Mouse (Mus musculus) kidney, postnatal 0 days (tissue): ENCODE measurements around the gene Zfp984. TPM values are rescaled to one million over a fixed set of nuclear protein-coding genes. Genes with fewer than 3 reads are reported as not detected.
"Not testable (repeated sequence)": the region's sequence is repeated elsewhere in the genome, so short reads cannot be mapped to it uniquely, and the experiment has no call there.

ENCODE experiments used
- ATAC-seq: fragments of 200-750 bp; cut with Nextera tagmentation; replicated peaks from 2 replicates; pipeline ENCODE4 v1.8.0; 2017; ENCODE audit warnings: low read depth, moderate number of reproducible peaks, moderate TSS enrichment, moderate library complexity; ENCODE audit not compliant: low FRiP score
- DNase-seq: peaks from one replicate; pipeline ENCODE4 v3.0.0-alpha.2; 2016; ENCODE audit warnings: low spot score
- H3K27ac ChIP-seq: fragments of 300-500 bp; sonication (generic); 2 replicates; pipeline ENCODE4 v1.5.1; 2014; ENCODE audit warnings: mild to moderate bottlenecking
- H3K27me3 ChIP-seq: fragments of 300-500 bp; sonication (generic); 2 replicates; pipeline ENCODE4 v1.6.1; 2014; ENCODE audit warnings: low read length, mixed read lengths; ENCODE audit not compliant: insufficient read depth
- H3K36me3 ChIP-seq: fragments of 300-500 bp; sonication (generic); 2 replicates; pipeline ENCODE4 v1.6.1; 2014; ENCODE audit warnings: low read length, mixed read lengths; ENCODE audit not compliant: insufficient read depth
- H3K4me1 ChIP-seq: fragments of 300-500 bp; sonication (generic); replicated peaks from 2 replicates; pipeline ENCODE4 v1.6.1; 2014; ENCODE audit warnings: antibody characterized with exemption, low read length, mixed read lengths; ENCODE audit not compliant: insufficient read depth
- H3K4me2 ChIP-seq: fragments of 300-500 bp; sonication (generic); 2 replicates; pipeline ENCODE4 v1.6.1; 2014; ENCODE audit warnings: mild to moderate bottlenecking, low read length, moderate library complexity, mixed read lengths
- H3K4me3 ChIP-seq: fragments of 300-500 bp; sonication (generic); replicated peaks from 2 replicates; pipeline ENCODE4 v1.5.1; 2014; ENCODE audit warnings: low read depth, low read length
- H3K9ac ChIP-seq: fragments of 300-500 bp; sonication (generic); 2 replicates; pipeline ENCODE4 v1.6.1; 2014; ENCODE audit warnings: low read depth, low read length
- H3K9me3 ChIP-seq: fragments of 300-500 bp; sonication (generic); replicated peaks from 2 replicates; pipeline ENCODE4 v1.6.1; 2016; ENCODE audit warnings: low read length, inconsistent platforms, mixed read lengths
- CTCF ChIP-seq: IDR thresholded peaks from 2 replicates; pipeline ENCODE4 v1.5.1; 2016; ENCODE audit warnings: antibody characterized with exemption, low read depth, mild to moderate bottlenecking, moderate library complexity
- WGBS: fragments of 180-500 bp; shearing (Covaris S2); extraction: QIAGEN DNeasy Blood & Tissue Kit; methylation state at CpG from one replicate; pipeline ENCODE4 v1.1.7; 2014; 5-methylcytosine and 5-hydroxymethylcytosine counted together
- polyA plus RNA-seq: library from polyadenylated mRNA; unstranded; fragments of >200 nt; fragmentation: Nextera tagmentation; extraction: Ambion mirVana; gene quantifications from 2 replicates; pipeline ENCODE4 v1.2.1, GENCODE M21; 2015

Zfp984 gene
- polyA plus RNA-seq, 1 experiment from 2014 or later = 12.0 TPM

DNA sequence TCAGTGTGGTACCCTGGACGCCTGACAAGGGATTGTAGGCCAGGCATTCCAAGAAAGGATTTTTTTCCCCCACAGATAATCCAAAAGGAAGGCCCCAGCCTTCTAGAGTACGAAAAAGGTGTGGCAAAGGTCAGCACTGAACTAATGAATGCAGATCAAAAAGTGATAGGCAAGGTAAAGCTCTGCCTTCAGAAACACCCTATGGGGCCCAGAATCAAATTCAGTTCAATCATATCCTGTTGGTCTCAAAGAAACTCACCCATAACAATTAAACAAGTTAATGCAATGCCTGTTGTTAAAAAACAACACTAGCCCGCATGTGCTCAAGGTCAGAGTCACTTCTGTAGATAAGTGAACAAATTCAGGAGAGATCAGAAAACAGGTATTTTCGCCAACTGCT, 14.8 kb upstream of the Zfp984 start:
- Histone ChIP-seq H3K27ac (no peak overlapping the region), H3K9ac (no peak overlapping the region), H3K4me2 (no peak overlapping the region), H3K27me3 (no peaks in the 10 kb centered on the region), H3K9me3 (peaks cover 47% of the 10 kb centered on the region), H3K4me3 (no peak overlapping the region), H3K36me3 (peaks cover 39% of the 10 kb centered on the region), H3K4me1 (no peaks in the 10 kb centered on the region)
- ATAC-seq (no peak), DNase-seq (no peak)
- TF ChIP-seq CTCF = no peak
- 97% methylated on average over 4 of the region's 4 CpGs for WGBS

DNA sequence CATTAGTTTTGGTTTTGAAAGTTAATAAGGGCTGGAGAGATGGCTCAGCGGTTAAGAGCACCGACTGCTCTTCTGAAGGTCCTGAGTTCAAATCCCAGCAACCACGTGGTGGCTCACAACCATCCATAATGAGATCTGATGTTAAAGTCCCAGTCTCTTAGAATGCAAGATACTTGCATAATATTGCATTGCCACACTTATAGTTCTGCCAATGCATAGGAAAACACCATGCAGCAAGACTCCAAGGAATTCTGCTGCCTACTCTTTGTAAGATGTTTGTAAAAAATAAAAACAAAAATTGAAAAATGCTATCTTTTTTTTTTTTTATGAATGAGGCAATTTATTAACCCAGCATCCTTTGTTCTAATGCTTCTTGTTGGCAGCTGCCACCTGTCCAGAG, 11.8 kb upstream of the Zfp984 start:
- H3K4me1 ChIP-seq, DNase-seq, H3K9ac ChIP-seq, ATAC-seq, H3K4me3 ChIP-seq, H3K27me3 ChIP-seq, H3K4me2 ChIP-seq, H3K27ac ChIP-seq: not testable (repeated sequence)
- peaks cover 42% of the 10 kb centered on the region for H3K9me3 ChIP-seq
- WGBS = 93% methylated on average over 3 of the region's 3 CpGs
- peaks cover 20% of the 10 kb centered on the region for H3K36me3 ChIP-seq

DNA sequence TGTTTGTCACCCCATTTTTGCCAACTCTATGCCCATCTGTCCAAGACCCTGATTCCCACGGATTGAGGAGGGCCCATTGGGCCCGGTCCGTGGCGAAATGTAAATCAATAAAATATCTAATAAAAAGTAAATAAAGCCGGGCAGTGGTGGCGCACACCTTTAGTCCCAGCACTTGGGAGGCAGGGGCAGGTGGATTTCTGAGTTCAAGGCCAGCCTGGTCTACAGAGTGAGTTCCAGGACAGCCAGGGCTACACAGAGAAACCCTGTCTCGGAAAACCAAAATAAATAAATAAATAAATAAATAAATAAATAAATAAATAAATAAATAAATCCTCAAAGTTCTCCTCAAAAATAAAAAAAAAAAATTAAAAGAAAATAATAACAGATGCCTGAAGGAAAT, 10.1 kb upstream of the Zfp984 start:
- not testable (repeated sequence) for H3K9ac ChIP-seq, DNase-seq, H3K36me3 ChIP-seq, H3K4me3 ChIP-seq, H3K4me1 ChIP-seq, ATAC-seq, H3K4me2 ChIP-seq, H3K27ac ChIP-seq, H3K27me3 ChIP-seq
- H3K9me3 ChIP-seq = peaks cover 32% of the 10 kb centered on the region
- WGBS = 84% methylated on average over 7 of the region's 7 CpGs

DNA sequence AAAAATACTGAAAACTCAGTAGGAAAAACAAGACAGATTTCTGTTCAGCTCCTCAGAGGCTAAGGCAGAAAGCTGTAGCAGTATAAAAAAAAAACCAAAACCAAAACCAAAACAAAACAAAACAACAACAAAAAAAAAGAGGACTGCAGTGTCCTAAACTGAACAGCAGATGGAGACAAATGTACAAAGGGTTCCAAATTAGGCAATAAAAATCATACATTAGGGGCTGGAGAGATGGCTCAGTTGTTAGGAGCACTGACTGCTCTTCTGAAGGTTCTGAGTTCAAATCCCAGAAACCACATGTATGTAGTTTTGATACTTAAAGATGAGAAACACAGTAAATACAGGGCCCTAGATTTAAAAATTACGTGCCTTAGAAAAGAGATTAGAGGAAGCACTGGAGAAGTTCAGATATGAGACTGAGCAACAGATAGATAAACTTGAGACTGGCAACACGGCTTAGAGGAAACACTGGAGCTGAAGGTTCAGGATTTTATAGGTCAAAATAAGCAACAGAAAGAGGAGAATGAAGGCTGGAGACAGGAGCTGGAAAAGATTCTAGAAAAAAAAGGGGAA, 5.1 kb upstream of the Zfp984 start:
- H3K36me3 ChIP-seq = no peaks in the 10 kb centered on the region
- no peaks in the 10 kb centered on the region for H3K4me1 ChIP-seq
- no peaks in the 10 kb centered on the region for H3K27me3 ChIP-seq
- TF ChIP-seq CTCF = peak; percentile 60
- H3K4me3 ChIP-seq = no peak overlapping the region
- no peaks in the 10 kb centered on the region for H3K9me3 ChIP-seq
- no peak overlapping the region for H3K9ac ChIP-seq
- DNase-seq (peak; percentile 32), ATAC-seq (no peak)
- no peak overlapping the region for H3K4me2 ChIP-seq
- 85% methylated on average over 2 of the region's 2 CpGs for WGBS
- H3K27ac ChIP-seq = no peak overlapping the region

DNA sequence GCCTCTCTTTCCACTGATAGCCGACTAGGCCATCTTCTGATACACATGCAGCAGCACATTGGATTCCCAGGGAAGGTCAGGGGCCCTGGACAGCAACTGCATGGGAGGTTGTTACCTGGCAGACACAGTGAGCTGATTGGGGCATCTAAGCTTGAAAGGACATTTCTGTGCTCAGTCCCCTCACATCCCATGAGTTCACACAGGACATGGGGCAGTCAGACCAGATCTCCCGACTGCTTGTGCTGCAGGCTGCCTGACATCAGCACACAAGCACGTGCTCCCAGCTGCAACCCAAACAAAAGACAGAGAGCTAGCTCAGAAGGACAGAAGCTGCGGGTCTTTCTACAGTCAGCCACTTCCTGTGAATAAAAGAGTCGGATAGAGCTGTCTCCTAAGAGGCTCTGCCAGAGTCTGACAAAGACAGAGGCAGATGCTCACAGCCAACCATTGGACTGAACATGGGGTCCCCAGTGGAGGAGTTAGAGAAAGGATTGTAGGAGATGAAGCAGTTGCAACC, 3.7 kb upstream of the Zfp984 start:
- 50% methylated on average over 5 of the region's 5 CpGs for WGBS
- ATAC-seq (no peak), DNase-seq (no peak)
- no peak overlapping the region for H3K27ac ChIP-seq
- no peaks in the 10 kb centered on the region for H3K36me3 ChIP-seq
- H3K4me2 ChIP-seq = no peak overlapping the region
- no peak for TF ChIP-seq CTCF
- no peaks in the 10 kb centered on the region for H3K4me1 ChIP-seq
- H3K9me3 ChIP-seq = no peaks in the 10 kb centered on the region
- no peak overlapping the region for H3K4me3 ChIP-seq
- H3K9ac ChIP-seq = no peak overlapping the region
- H3K27me3 ChIP-seq = no peaks in the 10 kb centered on the region

DNA sequence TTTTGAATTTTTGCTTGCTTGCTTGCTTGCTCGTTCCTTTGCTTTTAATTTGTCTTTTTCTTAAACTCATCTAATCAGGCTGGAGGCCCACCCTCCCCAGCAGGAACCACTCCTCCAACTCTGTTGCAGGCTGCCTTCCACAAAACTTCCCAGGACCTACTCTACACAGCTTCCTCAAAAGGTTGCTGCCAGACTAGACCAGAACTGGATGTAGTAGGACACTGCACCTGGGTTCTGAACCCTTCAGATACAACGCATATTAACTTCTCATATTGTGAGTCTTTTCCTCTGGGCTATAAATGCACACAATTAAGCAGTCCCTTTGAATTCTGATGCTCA, 347 bp upstream of the Zfp984 start:
- H3K4me2 ChIP-seq = peak overlapping the region; percentile 69
- WGBS = 48% methylated on average over 2 of the region's 2 CpGs
- H3K36me3 ChIP-seq, ATAC-seq, H3K9me3 ChIP-seq, H3K27me3 ChIP-seq, H3K9ac ChIP-seq, DNase-seq, H3K4me1 ChIP-seq: not testable (repeated sequence)
- peak overlapping the region; percentile 46 for H3K4me3 ChIP-seq
- peak overlapping the region; percentile 82 for H3K27ac ChIP-seq

DNA sequence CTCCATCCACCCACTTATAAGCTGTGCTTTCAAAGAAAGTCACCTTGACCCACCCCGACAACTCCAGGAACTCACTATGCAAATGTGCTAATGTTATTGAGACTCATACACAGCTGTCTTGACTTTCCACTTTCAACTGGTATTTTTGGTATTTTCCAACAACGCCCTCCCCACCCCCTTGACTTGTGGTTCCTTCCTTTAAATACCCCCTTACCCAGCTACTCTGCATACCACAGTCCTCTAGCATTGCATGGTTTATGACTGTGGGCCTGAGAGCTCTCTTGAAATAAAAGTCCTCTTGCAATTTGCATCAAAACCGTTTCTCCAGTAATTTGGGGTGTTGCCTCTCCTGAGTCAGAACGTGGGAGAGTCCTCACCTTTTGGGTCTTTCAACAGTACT, 1.1 kb downstream of the Zfp984 start:
- DNase-seq, H3K36me3 ChIP-seq, H3K27ac ChIP-seq, H3K27me3 ChIP-seq, ATAC-seq, H3K9me3 ChIP-seq, H3K9ac ChIP-seq, H3K4me1 ChIP-seq: not testable (repeated sequence)
- Histone ChIP-seq H3K4me2 (peak overlapping the region; percentile 69), H3K4me3 (peak overlapping the region; percentile 46; the same call in 1 of the 2 replicates)
- 49% methylated on average over 4 of the region's 4 CpGs for WGBS

DNA sequence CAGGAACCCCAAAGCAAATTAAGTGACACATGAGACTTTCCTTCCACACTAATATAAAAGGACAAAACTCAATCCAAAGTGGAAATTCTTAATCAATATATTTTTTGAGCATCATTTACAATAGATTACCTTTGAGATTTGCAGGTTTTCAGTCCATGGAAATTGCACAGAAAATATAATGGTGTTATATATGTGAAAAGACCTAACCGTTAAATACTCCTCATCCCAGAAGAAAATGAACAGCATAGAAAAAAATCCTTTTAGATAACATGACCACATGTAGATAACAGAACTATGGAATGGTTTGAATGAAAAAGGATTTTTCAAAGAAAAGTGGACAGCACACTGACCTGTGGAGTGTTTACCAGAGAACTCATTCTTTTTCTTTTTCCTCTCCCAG, 14.3 kb downstream of the Zfp984 start:
- not testable (repeated sequence) for H3K4me2 ChIP-seq, H3K27me3 ChIP-seq, ATAC-seq, H3K27ac ChIP-seq, H3K4me1 ChIP-seq, H3K36me3 ChIP-seq, H3K9me3 ChIP-seq, H3K9ac ChIP-seq, H3K4me3 ChIP-seq, DNase-seq
- 94% methylated on average over 1 of the region's 1 CpGs for WGBS

DNA sequence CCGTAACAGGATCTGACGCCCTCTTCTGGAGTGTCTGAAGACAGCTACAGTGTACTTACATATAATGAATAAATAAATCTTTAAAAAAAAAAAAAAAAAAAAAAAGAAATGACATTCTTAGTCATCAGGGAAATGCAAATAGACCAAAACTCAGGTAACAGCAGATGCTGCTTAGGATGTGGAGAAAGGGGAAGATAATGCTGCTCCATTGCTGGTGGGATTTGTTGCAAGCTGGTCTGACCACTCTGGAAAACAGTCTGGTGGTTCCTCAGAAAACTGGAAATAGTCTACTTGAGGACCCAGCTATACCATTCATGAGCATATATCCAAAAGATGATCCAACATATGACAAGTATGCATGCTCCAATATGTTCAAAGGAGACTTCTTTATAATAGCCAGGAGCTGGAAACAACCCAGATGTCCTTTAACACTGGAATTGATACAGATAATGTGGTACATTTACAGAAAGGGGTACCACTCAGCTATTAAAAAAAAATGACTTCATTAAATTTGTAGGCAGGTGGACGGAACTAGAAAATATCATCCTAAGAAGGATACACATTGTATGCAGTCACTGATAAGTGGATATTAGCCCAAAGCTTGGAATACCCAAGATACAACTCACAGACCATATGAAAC, 15.4 kb downstream of the Zfp984 start:
- H3K27ac ChIP-seq, H3K4me3 ChIP-seq, H3K27me3 ChIP-seq, H3K9ac ChIP-seq, DNase-seq, ATAC-seq, H3K4me2 ChIP-seq, H3K9me3 ChIP-seq, H3K4me1 ChIP-seq, H3K36me3 ChIP-seq: not testable (repeated sequence)
- 93% methylated on average over 1 of the region's 3 CpGs for WGBS
